Mouse (Mus musculus): Measurements from ENCODE around the gene Ttc28. TPM values are rescaled to one million over a fixed set of nuclear protein-coding genes. Genes with fewer than 3 reads are reported as not detected.

The Ttc28 gene
- polyA plus RNA-seq, 1 experiment from 2014 or later, result 18.8 TPM

- no peak for ATAC-seq (ENCODE audit: low FRiP score)
- H3K9ac ChIP-seq (replicated peaks), result no peak overlapping the region
Observed at GRCm38 (mm10) chr5:111039771-111040170, 160.2 kb downstream of the Ttc28 start.

GRCm38 (mm10) chr5:111041952-111042351, 162.3 kb downstream of the Ttc28 start:
- Histone ChIP-seq H3K27ac (replicated peaks) (0 out of 2 replicates have a peak overlapping the region, but pooled peaks have one; percentile 37), H3K9ac (replicated peaks) (no peak overlapping the region), H3K4me3 (replicated peaks) (no peak overlapping the region), H3K27me3 (replicated peaks) (no peaks in the 10 kb centered on the region), H3K4me1 (peaks cover 82% of the 10 kb centered on the region), H3K36me3 (no peaks in the 10 kb centered on the region), H3K9me3 (replicated peaks) (no peaks in the 10 kb centered on the region), H3K4me2 (no peak overlapping the region)
- no peak for ATAC-seq (ENCODE audit: low FRiP score)
- 51% methylated on average over 5 of the region's 5 CpGs for WGBS

More at GRCm38 (mm10) chr5:111039771-111040170, 160.2 kb downstream of the Ttc28 start:
- Histone ChIP-seq H3K27ac (replicated peaks) (no peak overlapping the region), H3K27me3 (replicated peaks) (no peaks in the 10 kb centered on the region), H3K36me3 (no peaks in the 10 kb centered on the region), H3K4me2 (no peak overlapping the region), H3K4me1 (peaks cover 72% of the 10 kb centered on the region), H3K9me3 (replicated peaks) (no peaks in the 10 kb centered on the region), H3K4me3 (replicated peaks) (no peak overlapping the region)
- 60% methylated on average over 6 of the region's 6 CpGs for WGBS

- H3K9me3 ChIP-seq (replicated peaks), result no peaks in the 10 kb centered on the region
- H3K9ac ChIP-seq (replicated peaks), result no peak overlapping the region
- H3K27ac ChIP-seq (replicated peaks), result peak overlapping the region; percentile 45; the same call in 1 of the 2 replicates
- 23% methylated on average over 7 of the region's 7 CpGs for WGBS
- H3K4me3 ChIP-seq (replicated peaks), result no peak overlapping the region
- 0 out of 2 replicates have a peak overlapping the region, but pooled peaks have one; percentile 7 for H3K4me2 ChIP-seq
- no peaks in the 10 kb centered on the region for H3K36me3 ChIP-seq
- ATAC-seq (ENCODE audit: low FRiP score), result no peak
- H3K27me3 ChIP-seq (replicated peaks), result no peaks in the 10 kb centered on the region
- peaks cover 81% of the 10 kb centered on the region for H3K4me1 ChIP-seq
Observed at GRCm38 (mm10) chr5:111044193-111044592, 164.6 kb downstream of the Ttc28 start.

GRCm38 (mm10) chr5:111046359-111046758, 166.8 kb downstream of the Ttc28 start:
- H3K27ac ChIP-seq (replicated peaks), result peak overlapping the region; percentile 35; the same call in 1 of the 2 replicates
- H3K27me3 ChIP-seq (replicated peaks), result no peaks in the 10 kb centered on the region
- H3K4me2 ChIP-seq, result no peak overlapping the region
- no peaks in the 10 kb centered on the region for H3K9me3 ChIP-seq (replicated peaks)
- H3K9ac ChIP-seq (replicated peaks), result no peak overlapping the region
- H3K4me1 ChIP-seq, result peaks cover 72% of the 10 kb centered on the region
- H3K36me3 ChIP-seq, result no peaks in the 10 kb centered on the region
- no peak overlapping the region for H3K4me3 ChIP-seq (replicated peaks)
- WGBS, result 87% methylated on average over 6 of the region's 6 CpGs
- no peak for ATAC-seq (ENCODE audit: low FRiP score)

- Histone ChIP-seq H3K36me3 (no peaks in the 10 kb centered on the region), H3K9me3 (replicated peaks) (no peaks in the 10 kb centered on the region), H3K9ac (replicated peaks) (no peak overlapping the region), H3K4me1 (peaks cover 68% of the 10 kb centered on the region), H3K27ac (replicated peaks) (peak overlapping the region; percentile 35; the same call in 1 of the 2 replicates), H3K27me3 (replicated peaks) (no peaks in the 10 kb centered on the region), H3K4me3 (replicated peaks) (no peak overlapping the region), H3K4me2 (no peak overlapping the region)
- no peak for ATAC-seq (ENCODE audit: low FRiP score)
- WGBS, result 25% methylated on average over 14 of the region's 14 CpGs
Observed at GRCm38 (mm10) chr5:111046841-111047476, 167.4 kb downstream of the Ttc28 start.

GRCm38 (mm10) chr5:111048036-111048435, 168.4 kb downstream of the Ttc28 start:
- no peak overlapping the region for H3K27ac ChIP-seq (replicated peaks)
- H3K9ac ChIP-seq (replicated peaks), result no peak overlapping the region
- no peak overlapping the region for H3K4me2 ChIP-seq
- H3K4me3 ChIP-seq (replicated peaks), result no peak overlapping the region
- H3K36me3 ChIP-seq, result no peaks in the 10 kb centered on the region
- H3K27me3 ChIP-seq (replicated peaks), result no peaks in the 10 kb centered on the region
- peaks cover 60% of the 10 kb centered on the region for H3K4me1 ChIP-seq
- H3K9me3 ChIP-seq (replicated peaks), result no peaks in the 10 kb centered on the region
- WGBS, result 59% methylated on average over 5 of the region's 5 CpGs
- ATAC-seq (ENCODE audit: low FRiP score), result no peak

- Histone ChIP-seq H3K4me1 (peaks cover 60% of the 10 kb centered on the region), H3K4me3 (replicated peaks) (no peak overlapping the region), H3K36me3 (no peaks in the 10 kb centered on the region), H3K4me2 (no peak overlapping the region), H3K9ac (replicated peaks) (no peak overlapping the region), H3K27me3 (replicated peaks) (no peaks in the 10 kb centered on the region), H3K9me3 (replicated peaks) (no peaks in the 10 kb centered on the region), H3K27ac (replicated peaks) (no peak overlapping the region)
- no peak for ATAC-seq (ENCODE audit: low FRiP score)
- WGBS, result 88% methylated on average over 4 of the region's 4 CpGs
Observed at GRCm38 (mm10) chr5:111049584-111049983, 170.0 kb downstream of the Ttc28 start.

GRCm38 (mm10) chr5:111050135-111050534, 170.5 kb downstream of the Ttc28 start:
- H3K9me3 ChIP-seq (replicated peaks), result no peaks in the 10 kb centered on the region
- no peaks in the 10 kb centered on the region for H3K27me3 ChIP-seq (replicated peaks)
- ATAC-seq (ENCODE audit: low FRiP score), result no peak
- H3K4me3 ChIP-seq (replicated peaks), result no peak overlapping the region
- H3K27ac ChIP-seq (replicated peaks), result no peak overlapping the region
- no peak overlapping the region for H3K4me2 ChIP-seq
- no peak overlapping the region for H3K9ac ChIP-seq (replicated peaks)
- WGBS, result 57% methylated on average over 9 of the region's 9 CpGs
- H3K4me1 ChIP-seq, result peaks cover 60% of the 10 kb centered on the region
- no peaks in the 10 kb centered on the region for H3K36me3 ChIP-seq

- WGBS, result 32% methylated on average over 9 of the region's 9 CpGs
- peaks cover 63% of the 10 kb centered on the region for H3K4me1 ChIP-seq
- H3K4me3 ChIP-seq (replicated peaks), result no peak overlapping the region
- no peaks in the 10 kb centered on the region for H3K27me3 ChIP-seq (replicated peaks)
- no peak for ATAC-seq (ENCODE audit: low FRiP score)
- H3K36me3 ChIP-seq, result no peaks in the 10 kb centered on the region
- peak overlapping the region; percentile 81 for H3K27ac ChIP-seq (replicated peaks)
- H3K4me2 ChIP-seq, result peak overlapping the region; percentile 49
- no peaks in the 10 kb centered on the region for H3K9me3 ChIP-seq (replicated peaks)
- no peak overlapping the region for H3K9ac ChIP-seq (replicated peaks)
Observed at GRCm38 (mm10) chr5:111054380-111054779, 174.8 kb downstream of the Ttc28 start.

GRCm38 (mm10) chr5:111054848-111055428, 175.3 kb downstream of the Ttc28 start:
- H3K27me3 ChIP-seq (replicated peaks), result no peaks in the 10 kb centered on the region
- H3K27ac ChIP-seq (replicated peaks), result peak overlapping the region; percentile 81
- H3K9ac ChIP-seq (replicated peaks), result no peak overlapping the region
- H3K9me3 ChIP-seq (replicated peaks), result no peaks in the 10 kb centered on the region
- H3K4me3 ChIP-seq (replicated peaks), result no peak overlapping the region; the same call in 1 of the 2 replicates
- peaks cover 67% of the 10 kb centered on the region for H3K4me1 ChIP-seq
- ATAC-seq (ENCODE audit: low FRiP score), result no peak
- no peaks in the 10 kb centered on the region for H3K36me3 ChIP-seq
- WGBS, result 25% methylated on average over 17 of the region's 17 CpGs
- H3K4me2 ChIP-seq, result peak overlapping the region; percentile 49

- Histone ChIP-seq H3K9me3 (replicated peaks) (no peaks in the 10 kb centered on the region), H3K4me3 (replicated peaks) (no peak overlapping the region; the same call in 1 of the 2 replicates), H3K9ac (replicated peaks) (no peak overlapping the region), H3K4me2 (peak overlapping the region; percentile 49), H3K4me1 (peaks cover 73% of the 10 kb centered on the region), H3K27ac (replicated peaks) (peak overlapping the region; percentile 81), H3K36me3 (no peaks in the 10 kb centered on the region), H3K27me3 (replicated peaks) (no peaks in the 10 kb centered on the region)
- 25% methylated on average over 8 of the region's 8 CpGs for WGBS
- no peak; the same call in 1 of the 2 replicates for ATAC-seq (ENCODE audit: low FRiP score)
Observed at GRCm38 (mm10) chr5:111055507-111055906, 175.9 kb downstream of the Ttc28 start.

- 55% methylated on average over 7 of the region's 7 CpGs for WGBS
- no peak for ATAC-seq (ENCODE audit: low FRiP score)
- H3K4me1 ChIP-seq, result peaks cover 77% of the 10 kb centered on the region
Observed at GRCm38 (mm10) chr5:111057084-111057483, 177.5 kb downstream of the Ttc28 start.

More at GRCm38 (mm10) chr5:111057084-111057483, 177.5 kb downstream of the Ttc28 start:
- H3K36me3 ChIP-seq, result no peaks in the 10 kb centered on the region
- no peak overlapping the region for H3K27ac ChIP-seq (replicated peaks)
- H3K4me3 ChIP-seq (replicated peaks), result no peak overlapping the region
- H3K4me2 ChIP-seq, result no peak overlapping the region
- no peak overlapping the region for H3K9ac ChIP-seq (replicated peaks)
- no peaks in the 10 kb centered on the region for H3K9me3 ChIP-seq (replicated peaks)
- no peaks in the 10 kb centered on the region for H3K27me3 ChIP-seq (replicated peaks)

Measured in neural tube, embryonic 15.5 days (tissue).